Comparison of ENCODE assay signal across 12 mouse cellular contexts in the genomic region with DNA sequence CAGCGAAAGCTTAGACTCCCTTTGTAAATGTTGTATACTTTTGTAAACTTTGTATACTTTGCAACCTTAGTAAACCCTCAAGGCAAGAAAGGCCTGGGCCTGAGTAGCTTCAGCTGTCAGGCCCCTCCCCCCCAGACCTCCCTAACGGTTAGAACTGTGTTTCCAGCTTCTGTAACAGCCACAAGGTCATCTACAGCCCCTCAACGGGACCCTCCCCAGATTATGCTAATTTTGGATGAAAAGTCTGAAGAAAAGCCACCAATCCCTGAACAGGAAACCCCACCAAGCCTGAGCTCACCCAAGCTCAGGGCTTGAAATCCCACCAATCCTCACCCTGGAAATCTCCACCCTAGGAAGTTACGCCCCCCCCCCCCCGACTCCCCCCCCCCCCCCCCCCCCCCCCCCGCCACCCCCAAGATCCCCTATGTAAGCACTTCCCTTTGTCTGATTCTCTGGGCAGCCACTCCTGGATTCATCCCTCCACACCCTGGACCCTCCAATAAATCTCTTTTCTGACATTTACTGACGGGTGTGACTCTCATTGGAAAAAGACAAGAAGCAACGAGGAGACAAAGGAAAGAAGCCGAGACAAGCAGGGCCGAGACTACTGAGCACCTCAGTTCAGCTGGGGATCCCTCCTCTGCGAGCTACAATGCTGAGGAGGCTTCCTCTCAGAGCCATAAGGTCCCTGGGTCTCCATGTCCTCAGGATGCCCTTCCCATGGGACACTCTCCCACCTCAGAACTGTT. TPM values are rescaled to one million over a fixed set of nuclear protein-coding genes. Genes with fewer than 3 reads are reported as not detected.
DNase-seq lines count a peak whose midpoint lies in the region; ATAC-seq and TF ChIP-seq lines count a peak whose summit lies in the region.
"Had no signal": no experiment of that assay in that cellular context is flagged by ENCODE, and none has a peak within 500 bp of the region (broad histone marks: within the 10 kb centered on the region; RNA-seq: fewer than 3 reads in every experiment).

No protein-coding gene starts in this region.

- TF ChIP-seq CTCF in heart, adult 2 months (IDR thresholded peaks at IDR 0.05), result no peak

- H3K4me1 ChIP-seq in heart, embryonic 14.5 days (ENCODE audit: control insufficient read depth in 2 of 2, insufficient read depth in 2 of 2, low read length in 2 of 2), result peaks cover 2 to 6% of the 10 kb centered on the region in 2 experiments; a peak in 1 of 4 replicates
- H3K4me1 ChIP-seq in heart, adult 2 months (ENCODE audit: control insufficient read depth, insufficient read depth, low read length), result no peaks in the 10 kb centered on the region
- H3K4me1 ChIP-seq in hindbrain, embryonic 12.5 days, result peaks cover 6% of the 10 kb centered on the region; the same call in 1 of the 2 replicates
- peaks cover 12% of the 10 kb centered on the region for H3K4me1 ChIP-seq in midbrain, embryonic 13.5 days (replicated peaks)
- H3K4me1 ChIP-seq in liver, embryonic 12.5 days, result no peaks in the 10 kb centered on the region

- no peak for ATAC-seq in heart, embryonic 14.5 days (ENCODE audit: insufficient number of reproducible peaks, insufficient read depth, low FRiP score, low read depth)
- ATAC-seq in hindbrain, embryonic 12.5 days (ENCODE audit: low FRiP score), result peak; percentile 51
- ATAC-seq in midbrain, embryonic 13.5 days, result peak; percentile 41; the same call in 1 of the 2 replicates
- ATAC-seq in liver, embryonic 12.5 days, result no peak
- ATAC-seq: inflammation-experienced regulatory T-cells, adult 6 months had no signal

- no peaks in the 10 kb centered on the region for H3K9me3 ChIP-seq in heart, embryonic 14.5 days (ENCODE audit: control insufficient read depth, low read length)
- H3K9me3 ChIP-seq in hindbrain, embryonic 12.5 days (replicated peaks), result no peaks in the 10 kb centered on the region
- no peaks in the 10 kb centered on the region for H3K9me3 ChIP-seq in midbrain, embryonic 13.5 days
- no peaks in the 10 kb centered on the region for H3K9me3 ChIP-seq in liver, embryonic 12.5 days (replicated peaks)

- no peak overlapping the region for H3K27ac ChIP-seq in heart, embryonic 14.5 days (replicated peaks in 1 of 2; ENCODE audit: control insufficient read depth in 1 of 2, insufficient read depth in 1 of 2, low read depth in 2 of 2, low read length in 2 of 2)
- H3K27ac ChIP-seq in heart, adult 2 months, result no peak overlapping the region
- H3K27ac ChIP-seq in hindbrain, embryonic 12.5 days, result peak overlapping the region; percentile 24; the same call in 1 of the 2 replicates
- peak overlapping the region; percentile 61 for H3K27ac ChIP-seq in midbrain, embryonic 13.5 days
- no peak overlapping the region for H3K27ac ChIP-seq in liver, embryonic 12.5 days

- no peak overlapping the region; the same call in 1 of the 2 replicates for H3K9ac ChIP-seq in heart, embryonic 14.5 days (ENCODE audit: low read length)
- H3K9ac ChIP-seq in heart, adult 2 months (ENCODE audit: low read depth, low read length), result no peak overlapping the region
- H3K9ac ChIP-seq in hindbrain, embryonic 12.5 days, result peak overlapping the region; percentile 20; the same call in 1 of the 2 replicates
- no peak overlapping the region for H3K9ac ChIP-seq in midbrain, embryonic 13.5 days (replicated peaks)
- no peak overlapping the region for H3K9ac ChIP-seq in liver, embryonic 12.5 days

- no peak for DNase-seq in heart, adult 2 months
- DNase-seq in embryo, embryonic 11 days, result peak; percentile 68
- no peak for DNase-seq in right cerebral cortex, adult 2 months (ENCODE audit: low spot score in 2 of 2)
- DNase-seq in urinary bladder, postnatal 36 days (ENCODE audit: low spot score in 2 of 2), result no peak
- DNase-seq: left cerebral cortex, postnatal 4 days; thymus, adult 18-20 months had no signal

- peak overlapping the region; percentile 72 for H3K4me2 ChIP-seq in heart, embryonic 14.5 days (ENCODE audit: low read length)
- peak overlapping the region; percentile 54 for H3K4me2 ChIP-seq in hindbrain, embryonic 12.5 days (replicated peaks)
- peak overlapping the region; percentile 52 for H3K4me2 ChIP-seq in midbrain, embryonic 13.5 days (replicated peaks)
- H3K4me2 ChIP-seq in liver, embryonic 12.5 days, result no peak overlapping the region

- WGBS in heart, embryonic 14.5 days, result 22% methylated on average over 9 of the region's 11 CpGs
- WGBS in heart, adult 2 months, result 22% methylated on average over 10 of the region's 11 CpGs
- 16% methylated on average over 8 of the region's 11 CpGs for WGBS in hindbrain, embryonic 12.5 days
- 14% methylated on average over 8 of the region's 11 CpGs for WGBS in midbrain, embryonic 13.5 days
- WGBS in liver, embryonic 12.5 days (ENCODE audit: insufficient replicate concordance), result 25% methylated on average over 8 of the region's 11 CpGs

- H3K4me3 ChIP-seq in heart, embryonic 14.5 days (ENCODE audit: control insufficient read depth in 1 of 2, insufficient read depth in 1 of 2, low read depth in 1 of 2, low read length in 2 of 2), result no peak overlapping the region
- H3K4me3 ChIP-seq in heart, adult 2 months, result no peak overlapping the region
- no peak overlapping the region for H3K4me3 ChIP-seq in hindbrain, embryonic 12.5 days
- H3K4me3 ChIP-seq in midbrain, embryonic 13.5 days (replicated peaks), result no peak overlapping the region
- no peak overlapping the region for H3K4me3 ChIP-seq in liver, embryonic 12.5 days

- no peaks in the 10 kb centered on the region for H3K79me2 ChIP-seq in heart, adult 2 months (replicated peaks; ENCODE audit: control insufficient read depth, insufficient read depth, low read length)

- TF ChIP-seq EP300 in heart, adult 2 months (IDR thresholded peaks at IDR 0.05; ENCODE audit: insufficient read depth, low read depth, low read length), result no peak

- intact Hi-C loops in heart, adult 2 months (cut with DNase I), result no loop called here

- no peak for TF ChIP-seq POLR2A in heart, adult 2 months (IDR thresholded peaks at IDR 0.05; ENCODE audit: insufficient read depth, low read depth, low read length)

- no peaks in the 10 kb centered on the region for H3K36me3 ChIP-seq in heart, embryonic 14.5 days (ENCODE audit: control insufficient read depth, insufficient read depth, low read length)
- no peaks in the 10 kb centered on the region for H3K36me3 ChIP-seq in heart, adult 2 months (ENCODE audit: control insufficient read depth, insufficient read depth, low read length)
- no peaks in the 10 kb centered on the region for H3K36me3 ChIP-seq in hindbrain, embryonic 12.5 days
- no peaks in the 10 kb centered on the region for H3K36me3 ChIP-seq in midbrain, embryonic 13.5 days
- no peaks in the 10 kb centered on the region for H3K36me3 ChIP-seq in liver, embryonic 12.5 days

- H3K27me3 ChIP-seq in heart, embryonic 14.5 days (ENCODE audit: control insufficient read depth, insufficient read depth, low read length), result no peaks in the 10 kb centered on the region
- no peaks in the 10 kb centered on the region for H3K27me3 ChIP-seq in heart, adult 2 months (ENCODE audit: control insufficient read depth, insufficient read depth, low read length)
- no peaks in the 10 kb centered on the region for H3K27me3 ChIP-seq in hindbrain, embryonic 12.5 days
- no peaks in the 10 kb centered on the region for H3K27me3 ChIP-seq in midbrain, embryonic 13.5 days
- H3K27me3 ChIP-seq in liver, embryonic 12.5 days (replicated peaks), result no peaks in the 10 kb centered on the region

RNA-seq across cellular contexts. Expression of gene Pdpn, which starts 25.0 kb away (rescaled TPM):
- polyA plus RNA-seq in heart, embryonic 14.5 days (2014; fragmentation: Nextera tagmentation; extraction: Ambion mirVana), result 24.5 and 26.9 TPM in 2 replicates
- 1 to 10 TPM; 5.8 TPM for total RNA-seq in heart, adult 2 months (2021)
- 2.7 and 5.0 TPM in 2 replicates for polyA plus RNA-seq in heart, adult 2 months (2012; rRNA removed)
- polyA plus RNA-seq in hindbrain, embryonic 12.5 days (2016; fragmentation: Nextera tagmentation; extraction: Ambion mirVana), result 83.2 and 89.1 TPM in 2 replicates
- polyA plus RNA-seq in midbrain, embryonic 13.5 days (2015; fragmentation: Nextera tagmentation; extraction: Ambion mirVana), result 70.8 and 72.5 TPM in 2 replicates
- 1.7 and 2.5 TPM in 2 replicates for polyA plus RNA-seq in liver, embryonic 12.5 days (2016; fragmentation: Nextera tagmentation; extraction: Ambion mirVana)

RNA-seq across cellular contexts. Expression of gene Lrrc38, which starts 25.2 kb away (rescaled TPM):
- polyA plus RNA-seq in heart, embryonic 14.5 days (2014; fragmentation: Nextera tagmentation; extraction: Ambion mirVana), result 0.24 and 0.47 TPM in 2 replicates
- not detected for total RNA-seq in heart, adult 2 months (2021)
- 0.47 and 1.8 TPM in 2 replicates for polyA plus RNA-seq in heart, adult 2 months (2012; rRNA removed)
- 0.44 and 0.79 TPM in 2 replicates for polyA plus RNA-seq in hindbrain, embryonic 12.5 days (2016; fragmentation: Nextera tagmentation; extraction: Ambion mirVana)
- polyA plus RNA-seq in midbrain, embryonic 13.5 days (2015; fragmentation: Nextera tagmentation; extraction: Ambion mirVana), result 0.19 and 0.28 TPM in 2 replicates
- not detected in 2 replicates for polyA plus RNA-seq in liver, embryonic 12.5 days (2016; fragmentation: Nextera tagmentation; extraction: Ambion mirVana)
- polyA plus RNA-seq: C2C12; inflammation-experienced regulatory T-cells, adult 6 months had no signal

Comparison
In these comparisons a context has a peak if more than half of its experiments do, and no peak if none do; other contexts are left out.
1. ATAC-seq: peak in hindbrain, embryonic 12.5 days (single experiment) and midbrain, embryonic 13.5 days (single experiment); none in heart, embryonic 14.5 days (single experiment) and liver, embryonic 12.5 days (single experiment).
2. H3K27ac ChIP-seq: peak in hindbrain, embryonic 12.5 days (single experiment) and midbrain, embryonic 13.5 days (single experiment); none in heart, embryonic 14.5 days (0 of 2), heart, adult 2 months (single experiment) and liver, embryonic 12.5 days (single experiment).